Mouse (Mus musculus) midbrain, postnatal 0 days (tissue): ENCODE results near the gene Cep44. TPM values are rescaled to one million over a fixed set of nuclear protein-coding genes. Genes with fewer than 3 reads are reported as not detected.

Experiments used
- ATAC-seq: fragments of 200-750 bp; cut with Nextera tagmentation; 2 replicates; pipeline ENCODE4 v1.8.0; 2017; ENCODE audit warnings: moderate number of reproducible peaks, mild to moderate bottlenecking, moderate TSS enrichment, moderate library complexity; ENCODE audit not compliant: low FRiP score
- DNase-seq: peaks from one replicate; pipeline ENCODE4 v3.0.0-alpha.2; 2015; ENCODE audit warnings: low spot score
- H3K27ac ChIP-seq: fragments of 300-500 bp; sonication (generic); 2 replicates; pipeline ENCODE4 v1.5.1; 2014; ENCODE audit warnings: low read depth, mild to moderate bottlenecking, low read length, mixed read lengths
- H3K27me3 ChIP-seq: fragments of 300-500 bp; sonication (generic); 2 replicates; pipeline ENCODE4 v1.6.1; 2014; ENCODE audit warnings: low read length, control low read depth, mixed read lengths; ENCODE audit not compliant: insufficient read depth
- H3K36me3 ChIP-seq: fragments of 300-500 bp; sonication (generic); 2 replicates; pipeline ENCODE4 v1.6.1; 2014; ENCODE audit warnings: low read length, control low read depth, mixed read lengths; ENCODE audit not compliant: insufficient read depth
- H3K4me1 ChIP-seq: fragments of 300-500 bp; sonication (generic); 2 replicates; pipeline ENCODE4 v1.6.1; 2014; ENCODE audit warnings: mild to moderate bottlenecking, control low read depth, antibody characterized with exemption, low read length, mixed read lengths; ENCODE audit not compliant: insufficient read depth
- H3K4me2 ChIP-seq: fragments of 300-500 bp; sonication (generic); 2 replicates; pipeline ENCODE4 v1.6.1; 2014; ENCODE audit warnings: low read depth, mild to moderate bottlenecking, low read length, mixed read lengths; ENCODE audit not compliant: poor library complexity, severe bottlenecking
- H3K4me3 ChIP-seq: fragments of 300-500 bp; sonication (generic); 2 replicates; pipeline ENCODE4 v1.5.1; 2014; ENCODE audit warnings: low read depth, mild to moderate bottlenecking, low read length, moderate library complexity
- H3K9ac ChIP-seq: fragments of 300-500 bp; sonication (generic); replicated peaks from 2 replicates; pipeline ENCODE4 v1.6.1; 2014; ENCODE audit warnings: mild to moderate bottlenecking, low read length, moderate library complexity, mixed read lengths; ENCODE audit not compliant: poor library complexity, severe bottlenecking
- H3K9me3 ChIP-seq: fragments of 300-500 bp; sonication (generic); 2 replicates; pipeline ENCODE4 v1.6.1; 2016; ENCODE audit warnings: low read length, control low read depth
- CTCF ChIP-seq: IDR thresholded peaks from 2 replicates; pipeline ENCODE4 v1.5.1; 2016; ENCODE audit warnings: antibody characterized with exemption, mild to moderate bottlenecking
- WGBS: fragments of 180-500 bp; shearing (Covaris S2); extraction: QIAGEN DNeasy Blood & Tissue Kit; methylation state at CpG from one replicate; pipeline ENCODE4 v1.1.7; 2014; 5-methylcytosine and 5-hydroxymethylcytosine counted together
- polyA plus RNA-seq: library from polyadenylated mRNA; unstranded; fragments of >200 nt; fragmentation: Nextera tagmentation; extraction: Ambion mirVana; gene quantifications from 2 replicates; pipeline ENCODE4 v1.2.1, GENCODE M21; 2015
- total RNA-seq: library from RNA; depleted of rRNA; stranded (reverse); fragments of >200 nt; gene quantifications from 2 replicates; pipeline ENCODE4 v1.2.3, GENCODE M21; 2014; rRNA removed

Gene Cep44
- total RNA-seq (29.3 and 29.7 TPM in 2 replicates), polyA plus RNA-seq (19.0 and 21.1 TPM in 2 replicates)

DNA sequence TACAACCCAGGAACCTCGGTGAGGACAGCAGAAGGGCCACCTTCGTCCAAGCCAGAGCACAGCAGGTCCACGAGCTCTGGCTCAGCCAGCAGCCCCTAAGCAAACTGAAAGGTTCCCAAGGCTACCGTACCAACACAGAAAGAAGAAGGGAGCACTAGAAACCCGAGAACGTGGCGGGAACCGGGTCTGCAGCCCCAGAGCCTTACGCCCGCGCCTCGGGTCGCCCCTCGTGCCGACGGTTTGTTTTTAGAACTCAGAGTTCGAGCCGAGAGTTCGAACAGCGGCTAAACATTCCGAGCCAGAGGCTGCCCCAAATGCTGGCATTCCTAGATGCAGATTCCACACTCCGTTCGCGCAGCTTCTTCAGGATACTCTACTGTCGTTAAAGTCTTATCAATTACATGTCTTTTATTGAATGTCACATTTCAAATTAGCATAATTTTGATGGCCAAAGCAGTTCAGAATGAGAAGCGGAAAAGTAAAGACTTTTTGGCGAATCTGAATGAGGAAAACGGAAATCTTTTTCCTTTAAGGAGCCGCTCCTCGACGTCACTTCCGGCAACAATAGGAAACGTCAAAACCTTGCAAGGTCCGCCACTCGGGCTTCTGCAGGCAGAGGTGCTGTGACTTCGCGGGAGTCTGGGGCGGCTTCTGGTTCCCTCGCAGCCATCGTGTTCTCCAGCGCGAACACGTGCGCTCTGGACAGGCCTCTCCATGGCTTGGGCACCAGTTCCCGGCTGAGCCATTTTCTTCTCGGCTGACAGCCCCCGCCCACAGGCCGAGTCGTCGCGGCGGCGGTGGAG is at the start of gene Cep44, which contains the start of gene Fbxo8:
Gene Cep44, minus strand, starts transcription at position 490 of the 803 bp plus-strand sequence.
Gene Fbxo8, plus strand, starts transcription at position 533 of the 803 bp plus-strand sequence.
- H3K4me2 ChIP-seq = peak within 1 kb of the TSS; percentile 63
- DNase-seq (peak; percentile 96), ATAC-seq (peak; percentile 90)
- H3K27ac ChIP-seq = peak within 1 kb of the TSS; percentile 86
- peak within 1 kb of the TSS; percentile 69 for H3K9ac ChIP-seq
- H3K4me1 ChIP-seq = no peaks in the 10 kb centered on the region
- WGBS = under 1% methylated on average over 53 of the region's 53 CpGs
- no peaks in the 10 kb centered on the region for H3K9me3 ChIP-seq
- no peak for TF ChIP-seq CTCF
- H3K4me3 ChIP-seq = peak within 1 kb of the TSS; percentile 85
- no peaks in the 10 kb centered on the region for H3K36me3 ChIP-seq
- no peaks in the 10 kb centered on the region for H3K27me3 ChIP-seq

DNA sequence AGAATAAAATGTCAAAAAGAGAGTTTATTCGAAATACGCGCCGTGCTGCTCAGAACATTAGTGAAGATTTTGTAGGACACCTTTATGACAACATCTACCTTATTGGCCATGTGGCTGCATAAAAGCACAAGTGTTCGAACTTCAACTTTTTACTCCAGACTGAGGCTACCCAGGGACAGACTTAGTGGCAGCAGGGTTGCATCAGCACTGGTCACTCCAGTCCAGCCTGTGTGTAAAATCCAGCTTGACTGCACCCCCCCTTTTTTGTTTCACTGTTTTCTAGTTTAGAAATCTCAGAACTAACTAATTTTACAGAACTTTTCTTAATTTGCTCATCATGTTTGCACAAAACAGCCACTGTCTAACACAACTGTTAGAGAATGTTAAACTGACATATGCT is 40.7 kb upstream of the Cep44 start:
- Histone ChIP-seq H3K4me3 (no peak overlapping the region), H3K36me3 (peaks cover 7% of the 10 kb centered on the region; the same call in 1 of the 2 replicates), H3K27ac (no peak overlapping the region), H3K4me1 (no peaks in the 10 kb centered on the region), H3K4me2 (no peak overlapping the region), H3K27me3 (no peaks in the 10 kb centered on the region), H3K9ac (no peak overlapping the region), H3K9me3 (no peaks in the 10 kb centered on the region)
- WGBS = 96% methylated on average over 5 of the region's 5 CpGs
- TF ChIP-seq CTCF = no peak
- ATAC-seq = no peak
- DNase-seq = no peak

DNA sequence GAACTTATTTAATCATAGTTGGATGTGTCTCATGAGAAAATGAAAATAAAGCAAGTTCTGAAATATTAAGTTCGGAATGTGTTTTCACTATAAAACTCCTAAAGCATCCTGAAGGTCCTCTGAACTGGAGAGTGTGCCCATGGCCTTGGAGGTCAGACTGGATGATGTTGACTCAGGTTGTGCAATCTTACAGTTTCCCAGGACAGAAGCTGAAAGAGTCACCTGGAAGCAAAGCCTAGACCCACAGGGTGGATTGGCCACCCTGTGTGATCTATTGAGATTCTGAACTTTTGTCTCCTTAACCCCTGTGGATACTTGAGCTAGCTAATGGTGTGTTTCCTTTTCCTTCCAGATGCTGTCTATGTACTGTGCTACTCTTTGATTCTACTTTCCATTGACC is 40.2 kb upstream of the Cep44 start:
- Histone ChIP-seq H3K4me2 (no peak overlapping the region), H3K4me1 (no peaks in the 10 kb centered on the region), H3K9ac (no peak overlapping the region), H3K27ac (no peak overlapping the region), H3K27me3 (no peaks in the 10 kb centered on the region), H3K36me3 (peaks cover 7% of the 10 kb centered on the region; the same call in 1 of the 2 replicates), H3K4me3 (no peak overlapping the region), H3K9me3 (no peaks in the 10 kb centered on the region)
- ATAC-seq = no peak
- TF ChIP-seq CTCF = no peak
- 91% methylated on average over 1 of the region's 1 CpGs for WGBS
- DNase-seq = no peak

DNA sequence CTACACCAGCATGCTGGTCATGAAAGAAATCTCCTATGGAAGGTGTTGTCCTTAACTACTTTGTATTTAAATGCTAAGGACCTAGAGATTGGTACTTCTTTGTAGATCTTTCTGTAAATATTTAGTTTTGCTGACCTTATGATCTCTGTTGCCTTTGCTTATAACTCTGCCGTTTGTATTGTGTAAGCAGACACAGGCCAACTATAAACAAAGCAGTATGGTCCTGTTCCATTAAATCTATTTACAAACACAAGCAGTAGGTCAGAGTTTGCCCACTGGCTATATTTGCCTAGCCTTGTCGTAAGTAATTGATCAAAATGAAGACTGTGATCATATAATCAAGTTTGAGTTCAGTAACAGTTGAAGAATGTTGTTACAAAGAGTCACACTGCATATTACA is 38.2 kb upstream of the Cep44 start:
- H3K4me3 ChIP-seq = no peak overlapping the region
- no peak overlapping the region for H3K4me2 ChIP-seq
- H3K27ac ChIP-seq = no peak overlapping the region
- TF ChIP-seq CTCF = no peak
- peaks cover 7% of the 10 kb centered on the region; the same call in 1 of the 2 replicates for H3K36me3 ChIP-seq
- ATAC-seq (no peak), DNase-seq (no peak)
- H3K27me3 ChIP-seq = no peaks in the 10 kb centered on the region
- H3K9me3 ChIP-seq = no peaks in the 10 kb centered on the region
- no peak overlapping the region for H3K9ac ChIP-seq
- WGBS = 86% methylated on average over 2 of the region's 2 CpGs
- no peaks in the 10 kb centered on the region for H3K4me1 ChIP-seq

DNA sequence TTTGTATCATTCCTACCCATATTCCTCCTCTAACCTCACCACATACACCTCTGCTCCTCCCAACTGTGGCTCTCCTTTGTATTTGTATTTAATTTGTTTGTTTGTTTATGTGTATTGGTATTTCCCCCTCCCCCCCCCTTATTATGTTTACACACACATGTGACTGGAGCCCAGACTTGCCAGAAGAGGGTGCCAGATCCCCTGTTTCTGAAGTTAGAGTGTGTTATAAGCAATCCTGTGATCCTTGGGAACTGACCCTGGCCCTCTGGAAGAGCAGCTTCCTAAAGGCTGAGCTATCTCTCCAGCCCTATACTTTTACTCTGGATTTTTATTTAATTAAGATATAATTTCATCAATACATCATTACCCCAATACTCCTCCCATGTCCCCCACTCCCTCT is 32.0 kb upstream of the Cep44 start:
- peak; percentile 29 for TF ChIP-seq CTCF
- no peaks in the 10 kb centered on the region for H3K27me3 ChIP-seq

DNA sequence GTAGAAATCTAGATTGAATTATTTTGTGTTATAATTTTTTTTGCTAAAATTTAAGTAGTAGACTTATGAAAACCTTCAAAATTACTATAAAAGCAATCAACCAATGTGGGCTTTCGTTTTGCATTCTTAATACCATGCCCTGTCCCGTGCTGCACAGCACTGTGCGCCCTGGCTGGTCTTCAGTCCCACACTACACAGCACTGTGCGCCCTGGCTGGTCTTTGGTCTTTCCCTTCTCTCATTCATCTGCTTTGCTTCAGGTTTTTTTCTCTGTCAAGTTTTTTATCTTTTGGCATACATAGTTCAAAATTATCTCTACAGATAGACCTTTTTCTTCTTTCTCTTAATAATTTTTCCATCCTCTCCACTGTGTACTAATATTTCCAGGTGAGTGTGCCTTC is 30.1 kb upstream of the Cep44 start:
- H3K27me3 ChIP-seq = no peaks in the 10 kb centered on the region
- no peak overlapping the region for H3K9ac ChIP-seq
- no peak overlapping the region for H3K27ac ChIP-seq
- H3K36me3 ChIP-seq = no peaks in the 10 kb centered on the region
- H3K4me3 ChIP-seq = no peak overlapping the region
- TF ChIP-seq CTCF = no peak
- no peak overlapping the region for H3K4me2 ChIP-seq
- DNase-seq (no peak), ATAC-seq (no peak)
- WGBS = 90% methylated on average over 4 of the region's 4 CpGs
- H3K9me3 ChIP-seq = no peaks in the 10 kb centered on the region
- no peaks in the 10 kb centered on the region for H3K4me1 ChIP-seq

More for the DNA sequence above, 32.0 kb upstream of the Cep44 start:
- Histone ChIP-seq H3K36me3 (no peaks in the 10 kb centered on the region), H3K9ac (no peak overlapping the region), H3K9me3 (no peaks in the 10 kb centered on the region), H3K4me2 (no peak overlapping the region), H3K4me1 (no peaks in the 10 kb centered on the region), H3K4me3 (no peak overlapping the region), H3K27ac (no peak overlapping the region)
- ATAC-seq = no peak
- DNase-seq = no peak
